ENCODE assay signal across 8 mouse cellular contexts in the genomic region with DNA sequence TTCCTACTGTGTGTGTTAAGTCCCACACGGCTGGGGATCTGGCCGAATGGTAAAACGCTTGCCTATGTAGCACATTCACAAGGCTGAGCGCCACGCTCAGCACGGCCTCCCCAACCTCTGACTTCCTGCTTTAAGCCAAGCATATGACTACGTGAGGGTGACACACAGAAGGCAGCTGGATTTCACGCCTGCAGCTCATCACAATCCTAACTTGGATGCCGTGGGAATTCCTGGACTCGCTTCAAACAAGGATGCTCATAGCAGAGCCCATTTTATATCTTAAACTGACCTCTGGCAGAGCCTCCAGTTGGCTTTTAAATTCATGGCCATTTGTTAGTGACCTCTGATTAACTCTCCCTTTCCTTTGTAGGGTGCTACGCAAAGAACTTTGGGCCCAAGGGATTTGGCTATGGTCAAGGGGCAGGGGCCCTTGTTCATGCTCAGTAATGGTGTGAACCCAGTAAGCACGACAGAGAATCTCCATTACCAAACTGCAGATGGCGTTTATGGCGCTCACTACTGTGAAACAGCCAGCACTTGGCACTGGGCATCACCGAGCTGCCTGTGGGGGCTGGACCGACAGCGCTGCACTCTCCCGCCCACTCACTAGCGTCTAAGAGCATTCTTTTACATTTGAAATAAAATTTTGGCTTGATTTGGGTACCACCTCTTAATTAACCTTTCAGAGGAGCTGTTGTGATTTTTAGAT. TPM values are rescaled to one million over a fixed set of nuclear protein-coding genes. Genes with fewer than 3 reads are reported as not detected.
DNase-seq lines count a peak whose midpoint lies in the region; ATAC-seq and TF ChIP-seq lines count a peak whose summit lies in the region.
"Had no signal": no experiment of that assay in that cellular context is flagged by ENCODE, and none has a peak within 500 bp of the region (broad histone marks: within the 10 kb centered on the region; RNA-seq: fewer than 3 reads in every experiment).

No protein-coding gene starts in this region.

- H3K36me3 ChIP-seq in kidney, embryonic 16.5 days (ENCODE audit: insufficient read depth, low read length), result peaks cover 43% of the 10 kb centered on the region
- peaks cover 20% of the 10 kb centered on the region; the same call in 1 of the 2 replicates for H3K36me3 ChIP-seq in hindbrain, postnatal 0 days (ENCODE audit: insufficient read depth, low read length)
- peaks cover 8% of the 10 kb centered on the region; the same call in 1 of the 2 replicates for H3K36me3 ChIP-seq in neural tube, embryonic 14.5 days (ENCODE audit: control insufficient read depth, insufficient read depth, low read length)

- TF ChIP-seq CTCF in hindbrain, postnatal 0 days (IDR thresholded peaks at IDR 0.05; ENCODE audit: low read depth), result no peak; the same call in 1 of the 2 replicates

- 81% methylated on average over 19 of the region's 19 CpGs for WGBS in kidney, embryonic 16.5 days
- 66% methylated on average over 19 of the region's 19 CpGs for WGBS in hindbrain, postnatal 0 days
- 79% methylated on average over 19 of the region's 19 CpGs for WGBS in neural tube, embryonic 14.5 days

- H3K27me3 ChIP-seq in kidney, embryonic 16.5 days (ENCODE audit: insufficient read depth, low read length), result no peaks in the 10 kb centered on the region
- H3K27me3 ChIP-seq in hindbrain, postnatal 0 days (ENCODE audit: insufficient read depth, low read length), result no peaks in the 10 kb centered on the region
- no peaks in the 10 kb centered on the region for H3K27me3 ChIP-seq in neural tube, embryonic 14.5 days (ENCODE audit: control insufficient read depth, insufficient read depth, low read length)

- H3K4me3 ChIP-seq in kidney, embryonic 16.5 days (ENCODE audit: low read length), result no peak overlapping the region
- H3K4me3 ChIP-seq in hindbrain, postnatal 0 days (ENCODE audit: low read length), result no peak overlapping the region
- H3K4me3 ChIP-seq in neural tube, embryonic 14.5 days (ENCODE audit: low read depth, low read length), result no peak overlapping the region

- peak; percentile 32; the same call in 1 of the 2 replicates for ATAC-seq in kidney, embryonic 16.5 days (ENCODE audit: low FRiP score, low TSS enrichment)
- ATAC-seq in hindbrain, postnatal 0 days, result peak; percentile 72; the same call in 1 of the 2 replicates
- ATAC-seq in neural tube, embryonic 14.5 days (ENCODE audit: low read depth), result peak; percentile 15; the same call in 1 of the 2 replicates

- DNase-seq in kidney, adult 18-20 months, result no peak
- DNase-seq in cerebellum, adult 9-11 months, result peak; percentile 78
- peak; percentile 64 for DNase-seq in hindbrain, postnatal 0 days (ENCODE audit: low spot score)
- no peak for DNase-seq in adrenal gland, adult 8-10 months
- DNase-seq in lung, postnatal 10 days, result no peak
- DNase-seq: kidney, postnatal 25 days had no signal

- no peak overlapping the region for H3K27ac ChIP-seq in kidney, embryonic 16.5 days (ENCODE audit: low read length)
- 0 out of 2 replicates have a peak overlapping the region, but pooled peaks have one; percentile 45 for H3K27ac ChIP-seq in hindbrain, postnatal 0 days
- H3K27ac ChIP-seq in neural tube, embryonic 14.5 days (ENCODE audit: low read depth, low read length), result no peak overlapping the region

- H3K4me2 ChIP-seq in kidney, embryonic 16.5 days (replicated peaks; ENCODE audit: low read depth, low read length), result no peak overlapping the region
- H3K4me2 ChIP-seq in hindbrain, postnatal 0 days (ENCODE audit: low read depth, low read length), result no peak overlapping the region
- H3K4me2 ChIP-seq in neural tube, embryonic 14.5 days (ENCODE audit: low read depth, low read length), result no peak overlapping the region

- H3K9ac ChIP-seq in kidney, embryonic 16.5 days (replicated peaks; ENCODE audit: low read length), result no peak overlapping the region
- H3K9ac ChIP-seq in hindbrain, postnatal 0 days (replicated peaks; ENCODE audit: low read length), result no peak overlapping the region
- H3K9ac ChIP-seq in neural tube, embryonic 14.5 days (replicated peaks; ENCODE audit: low read depth, low read length), result no peak overlapping the region

- H3K9me3 ChIP-seq in kidney, embryonic 16.5 days (ENCODE audit: low read length), result no peaks in the 10 kb centered on the region
- H3K9me3 ChIP-seq in hindbrain, postnatal 0 days (ENCODE audit: low read length), result no peaks in the 10 kb centered on the region
- no peaks in the 10 kb centered on the region for H3K9me3 ChIP-seq in neural tube, embryonic 14.5 days (ENCODE audit: control insufficient read depth, low read length)

- peaks cover 8% of the 10 kb centered on the region; the same call in 1 of the 2 replicates for H3K4me1 ChIP-seq in kidney, embryonic 16.5 days (ENCODE audit: insufficient read depth, low read length)
- H3K4me1 ChIP-seq in hindbrain, postnatal 0 days (ENCODE audit: insufficient read depth, low read length), result no peaks in the 10 kb centered on the region
- no peaks in the 10 kb centered on the region for H3K4me1 ChIP-seq in neural tube, embryonic 14.5 days (ENCODE audit: control insufficient read depth, insufficient read depth, low read length)

RNA-seq across cellular contexts. Expression of a gene that starts 19.4 kb away (rescaled TPM):
- polyA plus RNA-seq in kidney, embryonic 16.5 days (2015; fragmentation: Nextera tagmentation; extraction: Ambion mirVana), result 210 and 244 TPM in 2 replicates
- total RNA-seq in hindbrain, postnatal 0 days (2014; rRNA removed), result 43.2 and 76.3 TPM in 2 replicates
- polyA plus RNA-seq in hindbrain, postnatal 0 days (2015; fragmentation: Nextera tagmentation; extraction: Ambion mirVana), result 81.1 and 99.6 TPM in 2 replicates
- polyA plus RNA-seq in neural tube, embryonic 14.5 days (2014; fragmentation: Nextera tagmentation; extraction: Ambion mirVana), result 137 and 169 TPM in 2 replicates
- 100 to 1,000 TPM; 103 to 164 (median 133) TPM for total RNA-seq in adrenal gland, adult 8-10 months (2022)

Comparison
In these comparisons a context has a peak if more than half of its experiments do, and no peak if none do; other contexts are left out.
1. ATAC-seq: peak in every context shown above with its lines; median percentile 72 in hindbrain, postnatal 0 days; 32 in kidney, embryonic 16.5 days; 15 in neural tube, embryonic 14.5 days.
2. DNase-seq: peak in cerebellum, adult 9-11 months (single experiment) and hindbrain, postnatal 0 days (single experiment); none in kidney, adult 18-20 months (single experiment), adrenal gland, adult 8-10 months (single experiment) and lung, postnatal 10 days (single experiment).